Mouse (Mus musculus): ENCODE data around the gene Psg21.
"Not testable (repeated sequence)": the region's sequence is repeated elsewhere in the genome, so short reads cannot be mapped to it uniquely, and the experiment has no call there.

The Psg21 gene

GRCm38 (mm10) chr7:18656625-18657024, at the start of gene Psg21:
Gene Psg21 (minus strand): TSS chr7:18656725.
- not testable (repeated sequence) for DNase-seq

GRCm38 (mm10) chr7:18686085-18686484, 29.6 kb upstream of the Psg21 start, which contains the start of gene Psg20:
Gene Psg20 (minus strand): TSS chr7:18686185.
- no peak for DNase-seq

DNA sequence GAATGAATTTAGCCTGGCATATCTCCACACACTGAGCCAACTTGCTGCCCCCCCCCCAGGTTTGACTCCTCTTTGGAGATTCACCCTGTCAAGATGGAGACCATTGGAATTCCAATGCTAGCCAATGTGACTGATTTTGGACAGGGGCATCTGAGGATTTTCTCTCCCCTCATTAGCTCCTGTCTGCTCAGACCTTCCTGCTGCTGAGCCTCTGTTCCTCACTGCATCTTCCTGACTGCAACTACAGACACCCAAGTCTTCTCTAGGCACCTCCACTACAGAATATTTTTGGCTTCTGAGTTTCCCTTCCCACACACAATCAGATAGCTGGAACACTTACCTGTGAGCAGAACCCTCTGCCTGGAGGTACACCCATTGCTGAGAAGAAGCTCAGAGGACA, 29.1 kb upstream of the Psg21 start:
- DNase-seq = no peak

DNA sequence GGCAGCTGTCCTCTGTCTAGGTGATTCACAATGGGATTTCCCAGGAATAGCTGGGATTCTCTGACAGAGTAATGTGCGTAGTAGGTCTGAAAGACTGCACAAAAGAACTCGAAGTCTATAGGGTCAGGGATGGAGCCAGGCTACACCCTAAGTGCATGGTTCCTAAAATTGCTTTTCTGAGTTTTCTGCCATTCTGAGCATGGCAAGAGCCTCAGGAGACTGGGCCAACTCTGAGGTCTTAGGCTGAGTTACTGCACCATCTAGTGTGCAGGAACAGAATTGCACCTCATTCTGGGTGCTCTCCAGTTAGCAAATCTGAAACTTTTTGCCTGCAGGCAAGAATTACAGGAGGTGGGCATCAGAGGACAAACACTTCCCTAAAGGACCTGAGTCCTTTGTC, 23.2 kb upstream of the Psg21 start:
- peak; percentile 61 for DNase-seq

GRCm38 (mm10) chr7:18626921-18627320, 29.6 kb downstream of the Psg21 start:
- not testable (repeated sequence) for DNase-seq

DNA sequence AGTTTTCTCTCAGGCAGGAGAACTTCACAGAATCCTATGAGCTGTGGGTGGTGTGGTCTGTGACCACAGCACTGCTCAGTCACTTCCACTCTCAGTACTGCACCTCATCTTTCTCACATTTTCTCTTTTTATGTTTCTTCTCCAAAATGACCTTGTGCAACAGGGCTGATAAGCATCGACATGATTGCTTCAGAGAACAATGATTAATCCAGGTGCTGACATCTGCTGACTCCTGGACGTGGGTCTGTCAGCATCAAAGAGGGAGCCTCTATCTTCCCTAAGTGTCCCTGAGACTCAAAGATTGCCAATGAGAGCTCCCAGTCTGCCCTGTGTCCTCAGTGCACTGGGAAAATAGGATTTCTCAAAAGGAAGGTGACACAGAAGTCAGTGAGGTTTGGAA, 40.1 kb downstream of the Psg21 start, which contains the start of gene Psg23:
Psg23 (minus strand) TSS at position 101 of the 400 bp plus-strand sequence.
- DNase-seq = not testable (repeated sequence)
